Mouse (Mus musculus) small intestine, adult 2 months (tissue): ENCODE measurements around the gene Atp8b4.

Experiments used
- CTCF ChIP-seq: fragments of 200-500 bp; IDR thresholded peaks from 2 replicates; pipeline ENCODE4 v1.5.1; 2012; ENCODE audit warnings: low read depth, mild to moderate bottlenecking, control low read depth, inconsistent platforms, low read length, moderate library complexity, mixed read lengths; ENCODE audit not compliant: insufficient replicate concordance, insufficient read length; ENCODE audit errors: extremely low read depth
- POLR2A ChIP-seq: fragments of 200-500 bp; IDR thresholded peaks from 2 replicates; pipeline ENCODE4 v1.6.1; 2012; ENCODE audit warnings: low read depth, mild to moderate bottlenecking, control low read depth, inconsistent platforms, low read length, moderate library complexity

DNA sequence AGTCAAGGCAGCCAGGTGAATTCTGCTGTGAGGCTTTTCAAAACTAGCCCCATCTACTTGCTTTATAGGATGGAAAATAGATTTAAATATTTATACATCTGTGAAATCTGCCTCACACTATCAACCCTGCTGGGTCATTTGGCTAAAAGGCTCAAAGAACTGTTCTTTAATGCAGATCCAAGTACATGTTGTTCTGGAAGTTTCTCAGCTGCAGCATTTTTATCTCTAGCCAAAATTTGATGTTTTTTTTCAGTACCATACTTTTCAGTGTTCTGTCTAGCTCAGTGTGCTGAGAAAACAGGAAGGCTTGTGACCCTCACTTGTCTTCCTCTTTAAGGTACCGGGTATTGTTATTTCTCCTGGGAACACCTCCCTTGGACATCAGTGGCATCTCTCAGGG is 65.8 kb downstream of the Atp8b4 start:
- no peak for TF ChIP-seq CTCF
- TF ChIP-seq POLR2A, result no peak
